Mouse (Mus musculus): ENCODE measurements around the gene Mapkap1. TPM values are rescaled to one million over a fixed set of nuclear protein-coding genes. Genes with fewer than 3 reads are reported as not detected.

Mapkap1 gene
- polyA plus RNA-seq, 1 experiment from 2014 or later = 99.7 TPM

DNA sequence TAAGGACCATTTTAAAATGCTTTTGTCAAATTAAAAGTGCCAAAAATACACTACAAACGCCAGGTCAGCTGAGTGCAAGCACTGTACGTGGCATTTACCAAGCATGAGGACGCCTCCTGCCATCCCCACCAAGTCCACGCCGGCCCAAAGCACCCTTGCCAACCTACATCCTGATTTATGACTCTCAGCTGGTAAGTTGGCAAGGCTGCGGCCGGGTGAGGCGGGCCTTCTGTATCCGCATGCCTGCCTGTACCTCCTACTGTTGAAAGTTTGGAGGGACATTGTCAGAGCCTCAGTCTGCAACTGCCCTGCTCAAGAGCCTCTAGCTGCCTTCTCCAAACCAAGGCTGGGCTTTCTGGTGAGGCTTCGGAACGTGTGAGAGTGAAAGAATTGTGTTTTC, 215.9 kb downstream of the Mapkap1 start:
- Histone ChIP-seq H3K4me3 (ENCODE audit: low read length) (no peak overlapping the region), H3K4me2 (replicated peaks; ENCODE audit: low read depth, low read length) (no peak overlapping the region)
- no peak for ATAC-seq (ENCODE audit: low FRiP score, low TSS enrichment)

DNA sequence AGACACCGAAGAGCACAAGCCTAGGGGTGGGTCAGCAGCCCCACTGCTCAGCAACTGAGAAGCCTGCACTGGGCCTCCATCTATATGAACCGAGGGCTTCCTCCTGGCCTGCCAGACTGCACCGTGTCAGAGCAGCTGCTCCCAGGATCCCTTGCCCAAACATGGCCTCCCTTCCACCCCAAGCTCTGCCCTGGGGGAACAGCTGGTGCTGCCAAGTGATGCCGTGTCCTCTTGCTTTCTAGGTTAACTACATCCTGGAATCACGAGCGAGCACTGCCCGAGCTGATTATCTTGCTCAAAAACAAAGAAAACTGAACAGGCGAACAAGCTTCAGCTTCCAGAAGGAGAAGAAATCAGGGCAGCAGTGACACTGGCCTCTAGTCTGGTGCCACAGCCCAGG, 216.6 kb downstream of the Mapkap1 start:
- ATAC-seq (ENCODE audit: low FRiP score, low TSS enrichment) = no peak
- H3K9ac ChIP-seq (ENCODE audit: low read depth, low read length) = no peak overlapping the region
- WGBS = 90% methylated on average over 8 of the region's 8 CpGs
- H3K27me3 ChIP-seq (ENCODE audit: control insufficient read depth, insufficient read depth, low read length) = no peaks in the 10 kb centered on the region
- H3K36me3 ChIP-seq (ENCODE audit: control insufficient read depth, insufficient read depth, low read length) = peaks cover 15% of the 10 kb centered on the region; the same call in 1 of the 2 replicates
- H3K27ac ChIP-seq (ENCODE audit: low read depth, low read length) = no peak overlapping the region
- H3K4me2 ChIP-seq (replicated peaks; ENCODE audit: low read depth, low read length) = no peak overlapping the region
- H3K4me1 ChIP-seq (ENCODE audit: control insufficient read depth, insufficient read depth, low read length) = peaks cover 9% of the 10 kb centered on the region
- no peaks in the 10 kb centered on the region for H3K9me3 ChIP-seq (ENCODE audit: control insufficient read depth, low read length)
- no peak overlapping the region for H3K4me3 ChIP-seq (ENCODE audit: low read length)

More for the DNA sequence above, 215.9 kb downstream of the Mapkap1 start:
- peaks cover 15% of the 10 kb centered on the region; the same call in 1 of the 2 replicates for H3K36me3 ChIP-seq (ENCODE audit: control insufficient read depth, insufficient read depth, low read length)
- no peak overlapping the region for H3K9ac ChIP-seq (ENCODE audit: low read depth, low read length)
- H3K27me3 ChIP-seq (ENCODE audit: control insufficient read depth, insufficient read depth, low read length) = no peaks in the 10 kb centered on the region
- 67% methylated on average over 11 of the region's 11 CpGs for WGBS
- H3K27ac ChIP-seq (ENCODE audit: low read depth, low read length) = no peak overlapping the region
- peaks cover 7% of the 10 kb centered on the region for H3K4me1 ChIP-seq (ENCODE audit: control insufficient read depth, insufficient read depth, low read length)
- no peaks in the 10 kb centered on the region for H3K9me3 ChIP-seq (ENCODE audit: control insufficient read depth, low read length)

DNA sequence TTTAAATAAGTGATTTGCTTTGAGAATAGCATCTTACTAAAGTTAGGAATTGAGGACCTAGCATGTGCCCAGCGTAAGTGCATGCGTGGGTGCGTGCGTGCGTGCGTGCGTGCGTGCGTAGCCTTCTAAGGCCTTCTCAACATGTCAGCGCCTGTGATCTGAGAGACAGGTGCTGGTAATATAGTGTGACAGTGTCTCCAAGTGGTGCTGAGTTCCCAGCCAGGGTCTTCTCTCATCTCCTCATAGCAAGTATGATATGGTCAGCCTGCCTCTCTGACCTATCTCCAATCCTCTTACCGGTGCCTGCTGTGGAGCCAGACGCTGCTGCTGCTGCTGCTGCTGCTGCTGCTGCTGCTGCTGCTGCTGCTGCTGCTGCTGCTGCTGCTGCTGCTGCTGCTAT, 217.5 kb downstream of the Mapkap1 start:
- no peak for ATAC-seq (ENCODE audit: low FRiP score, low TSS enrichment)
- Histone ChIP-seq H3K27ac (ENCODE audit: low read depth, low read length) (no peak overlapping the region), H3K27me3 (ENCODE audit: control insufficient read depth, insufficient read depth, low read length) (no peaks in the 10 kb centered on the region), H3K4me3 (ENCODE audit: low read length) (no peak overlapping the region), H3K4me2 (replicated peaks; ENCODE audit: low read depth, low read length) (no peak overlapping the region), H3K36me3 (ENCODE audit: control insufficient read depth, insufficient read depth, low read length) (peaks cover 15% of the 10 kb centered on the region; the same call in 1 of the 2 replicates), H3K9ac (ENCODE audit: low read depth, low read length) (no peak overlapping the region), H3K9me3 (ENCODE audit: control insufficient read depth, low read length) (no peaks in the 10 kb centered on the region), H3K4me1 (ENCODE audit: control insufficient read depth, insufficient read depth, low read length) (peaks cover 9% of the 10 kb centered on the region)
- 96% methylated on average over 12 of the region's 12 CpGs for WGBS

DNA sequence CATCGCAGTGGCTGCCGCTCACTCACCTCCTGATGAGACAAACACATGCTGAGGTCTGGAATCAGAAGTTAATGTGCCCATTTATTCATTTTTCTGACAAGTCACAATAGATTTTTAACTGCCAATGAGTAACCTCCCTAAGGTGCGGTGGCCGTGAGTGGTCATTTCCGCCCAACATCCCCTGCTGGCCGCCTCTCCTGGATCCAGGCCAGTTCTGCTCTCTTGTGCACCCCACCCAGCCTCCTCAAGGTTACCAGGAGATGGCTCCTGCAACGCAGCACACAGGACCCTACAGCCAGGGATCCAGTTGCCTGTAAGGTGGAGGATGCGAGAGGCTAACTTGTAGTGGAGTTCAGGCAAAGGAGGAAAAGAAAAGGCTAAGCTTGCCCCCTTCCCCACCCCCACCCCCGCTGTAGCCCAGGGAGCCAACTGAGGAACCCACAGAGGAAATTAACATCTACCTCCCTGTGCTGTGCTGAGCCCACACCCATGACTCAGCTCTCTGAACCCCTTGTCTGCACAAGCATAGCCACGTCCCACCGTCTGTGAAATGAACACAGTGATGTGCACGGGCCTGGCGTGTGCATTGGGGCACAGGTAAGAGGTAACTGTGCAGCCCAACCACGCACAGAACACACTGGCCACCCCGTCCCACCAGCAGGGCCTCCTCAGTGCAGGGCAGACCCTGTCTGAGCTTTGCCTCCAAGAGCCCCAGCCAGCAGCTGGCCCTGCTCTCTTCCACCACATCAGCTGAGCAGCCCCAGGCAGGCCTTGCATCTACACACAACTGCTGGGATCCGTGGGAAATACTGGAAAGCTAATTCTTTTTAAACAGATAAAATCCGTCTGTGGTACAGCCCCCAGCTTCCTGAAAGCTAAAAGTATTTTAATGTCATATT, 221.0 kb downstream of the Mapkap1 start:
- peak; percentile 58; the same call in 1 of the 2 replicates for ATAC-seq (ENCODE audit: low FRiP score, low TSS enrichment)
- Histone ChIP-seq H3K36me3 (ENCODE audit: control insufficient read depth, insufficient read depth, low read length) (peaks cover 15% of the 10 kb centered on the region; the same call in 1 of the 2 replicates), H3K27ac (ENCODE audit: low read depth, low read length) (peak overlapping the region; percentile 31), H3K9me3 (ENCODE audit: control insufficient read depth, low read length) (no peaks in the 10 kb centered on the region), H3K4me2 (replicated peaks; ENCODE audit: low read depth, low read length) (no peak overlapping the region), H3K4me1 (ENCODE audit: control insufficient read depth, insufficient read depth, low read length) (peaks cover 19% of the 10 kb centered on the region), H3K4me3 (ENCODE audit: low read length) (no peak overlapping the region), H3K27me3 (ENCODE audit: control insufficient read depth, insufficient read depth, low read length) (no peaks in the 10 kb centered on the region), H3K9ac (ENCODE audit: low read depth, low read length) (0 out of 2 replicates have a peak overlapping the region, but pooled peaks have one; percentile 4)
- WGBS = 67% methylated on average over 17 of the region's 17 CpGs

DNA sequence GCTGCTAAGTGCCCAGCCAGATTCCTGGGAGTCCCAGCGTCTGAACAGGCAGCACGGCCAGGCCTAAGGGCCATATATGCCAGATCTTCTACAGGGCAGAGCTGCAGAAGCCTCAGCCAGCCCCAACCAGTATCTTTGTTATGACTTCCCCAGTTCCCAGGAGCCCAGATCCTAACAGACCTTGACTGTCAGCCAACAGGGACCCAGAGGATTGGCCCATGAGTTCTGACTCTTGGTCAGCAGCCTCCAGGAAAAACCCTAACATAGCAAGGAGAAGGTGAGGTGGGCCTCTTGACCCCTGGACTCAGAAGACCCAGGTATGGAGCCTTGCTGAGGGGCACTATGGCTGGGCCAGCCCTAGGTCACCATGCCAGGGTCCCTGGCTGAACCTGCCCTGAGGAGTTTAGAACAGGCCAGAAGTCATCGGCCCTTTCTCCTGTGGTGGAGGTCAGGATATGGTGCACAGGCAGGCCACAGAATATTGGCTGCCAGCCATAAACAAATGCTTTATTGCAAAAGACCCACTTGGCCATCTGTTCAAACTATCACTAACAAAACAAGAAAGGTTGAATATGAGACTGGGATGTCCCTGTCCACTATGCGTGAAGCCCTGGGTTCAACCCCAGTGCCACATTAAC, 222.5 kb downstream of the Mapkap1 start:
- 71% methylated on average over 4 of the region's 4 CpGs for WGBS
- no peak for ATAC-seq (ENCODE audit: low FRiP score, low TSS enrichment)

DNA sequence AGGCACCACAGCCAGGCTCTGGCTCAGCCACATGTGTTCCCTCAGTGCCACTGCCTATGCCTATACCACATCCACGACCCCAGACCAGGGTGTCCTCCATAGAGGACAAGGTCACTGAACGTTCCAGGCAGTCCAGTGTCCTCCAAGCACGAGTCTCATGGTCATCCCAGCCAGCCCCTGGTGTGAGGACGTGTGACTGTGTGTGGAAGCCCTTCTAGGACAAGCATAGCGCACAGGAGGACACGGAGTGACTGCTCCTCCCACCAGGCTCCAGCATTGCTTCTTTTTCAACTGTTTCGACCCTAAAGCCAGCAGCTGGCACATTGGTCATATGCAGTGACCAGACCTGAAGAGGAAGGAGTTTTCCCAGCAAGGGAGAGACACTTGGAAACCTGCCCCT, 223.2 kb downstream of the Mapkap1 start:
- H3K4me1 ChIP-seq (ENCODE audit: control insufficient read depth, insufficient read depth, low read length) = peaks cover 19% of the 10 kb centered on the region
- no peak for ATAC-seq (ENCODE audit: low FRiP score, low TSS enrichment)
- no peak overlapping the region for H3K27ac ChIP-seq (ENCODE audit: low read depth, low read length)
- no peaks in the 10 kb centered on the region for H3K9me3 ChIP-seq (ENCODE audit: control insufficient read depth, low read length)
- 82% methylated on average over 7 of the region's 7 CpGs for WGBS
- no peaks in the 10 kb centered on the region for H3K27me3 ChIP-seq (ENCODE audit: control insufficient read depth, insufficient read depth, low read length)
- no peak overlapping the region for H3K9ac ChIP-seq (ENCODE audit: low read depth, low read length)
- H3K4me3 ChIP-seq (ENCODE audit: low read length) = no peak overlapping the region
- H3K4me2 ChIP-seq (replicated peaks; ENCODE audit: low read depth, low read length) = no peak overlapping the region
- peaks cover 4% of the 10 kb centered on the region; the same call in 1 of the 2 replicates for H3K36me3 ChIP-seq (ENCODE audit: control insufficient read depth, insufficient read depth, low read length)

More for the DNA sequence above, 222.5 kb downstream of the Mapkap1 start:
- Histone ChIP-seq H3K27ac (ENCODE audit: low read depth, low read length) (no peak overlapping the region), H3K36me3 (ENCODE audit: control insufficient read depth, insufficient read depth, low read length) (peaks cover 6% of the 10 kb centered on the region; the same call in 1 of the 2 replicates), H3K9ac (ENCODE audit: low read depth, low read length) (no peak overlapping the region), H3K9me3 (ENCODE audit: control insufficient read depth, low read length) (no peaks in the 10 kb centered on the region), H3K4me2 (replicated peaks; ENCODE audit: low read depth, low read length) (no peak overlapping the region), H3K4me1 (ENCODE audit: control insufficient read depth, insufficient read depth, low read length) (peaks cover 19% of the 10 kb centered on the region), H3K4me3 (ENCODE audit: low read length) (no peak overlapping the region), H3K27me3 (ENCODE audit: control insufficient read depth, insufficient read depth, low read length) (no peaks in the 10 kb centered on the region)

DNA sequence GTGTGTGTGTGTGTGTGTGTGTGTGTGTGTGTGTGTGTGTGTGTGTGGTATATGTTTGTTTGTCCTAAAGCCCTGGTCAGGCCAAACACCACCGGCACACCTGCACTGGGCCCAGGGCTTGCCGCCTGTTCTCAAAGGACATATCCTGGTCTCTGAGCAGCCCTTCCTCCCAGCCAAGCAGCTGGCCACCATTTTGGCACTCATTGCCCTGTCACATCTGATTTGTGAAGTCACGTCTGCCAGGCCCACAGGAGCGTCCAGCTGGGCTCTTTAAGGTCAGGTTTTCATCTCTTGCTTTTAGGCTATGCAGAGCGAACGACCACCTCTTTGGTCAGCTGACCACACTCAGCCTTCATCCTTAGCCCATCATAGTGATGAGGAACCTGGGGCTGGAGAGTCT, 223.9 kb downstream of the Mapkap1 start:
- peaks cover 19% of the 10 kb centered on the region for H3K4me1 ChIP-seq (ENCODE audit: control insufficient read depth, insufficient read depth, low read length)
- no peak overlapping the region for H3K4me3 ChIP-seq (ENCODE audit: low read length)
- H3K36me3 ChIP-seq (ENCODE audit: control insufficient read depth, insufficient read depth, low read length) = no peaks in the 10 kb centered on the region; the same call in 1 of the 2 replicates
- H3K9me3 ChIP-seq (ENCODE audit: control insufficient read depth, low read length) = no peaks in the 10 kb centered on the region
- no peak overlapping the region for H3K27ac ChIP-seq (ENCODE audit: low read depth, low read length)
- H3K4me2 ChIP-seq (replicated peaks; ENCODE audit: low read depth, low read length) = no peak overlapping the region
- no peaks in the 10 kb centered on the region for H3K27me3 ChIP-seq (ENCODE audit: control insufficient read depth, insufficient read depth, low read length)
- H3K9ac ChIP-seq (ENCODE audit: low read depth, low read length) = no peak overlapping the region
- ATAC-seq (ENCODE audit: low FRiP score, low TSS enrichment) = no peak
- 87% methylated on average over 6 of the region's 6 CpGs for WGBS

DNA sequence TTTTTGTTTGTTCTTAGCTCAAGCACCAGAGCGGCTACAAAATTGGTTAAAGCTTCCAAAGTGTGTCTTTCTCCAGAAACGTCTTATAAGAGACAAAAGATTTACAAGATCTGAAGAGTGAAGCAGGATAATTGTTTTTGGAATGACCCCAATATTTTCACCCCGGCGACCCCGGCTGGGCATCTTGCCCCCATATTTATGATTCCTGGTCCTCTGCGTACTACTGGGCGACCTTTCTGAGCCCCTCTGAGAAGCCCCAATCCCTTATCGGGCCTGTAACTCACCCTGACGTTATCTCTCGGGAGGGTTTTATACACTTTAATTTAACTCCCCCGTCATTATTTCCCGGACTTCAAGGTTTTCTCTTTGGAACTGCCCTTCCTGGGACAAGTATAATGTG, 225.5 kb downstream of the Mapkap1 start:
- WGBS = 55% methylated on average over 12 of the region's 12 CpGs
- no peak for ATAC-seq (ENCODE audit: low FRiP score, low TSS enrichment)

More for the DNA sequence above, 225.5 kb downstream of the Mapkap1 start:
- Histone ChIP-seq H3K9me3 (ENCODE audit: control insufficient read depth, low read length) (no peaks in the 10 kb centered on the region), H3K27me3 (ENCODE audit: control insufficient read depth, insufficient read depth, low read length) (no peaks in the 10 kb centered on the region), H3K9ac (ENCODE audit: low read depth, low read length) (no peak overlapping the region), H3K27ac (ENCODE audit: low read depth, low read length) (no peak overlapping the region), H3K4me3 (ENCODE audit: low read length) (no peak overlapping the region), H3K36me3 (ENCODE audit: control insufficient read depth, insufficient read depth, low read length) (no peaks in the 10 kb centered on the region), H3K4me1 (ENCODE audit: control insufficient read depth, insufficient read depth, low read length) (peaks cover 17% of the 10 kb centered on the region), H3K4me2 (replicated peaks; ENCODE audit: low read depth, low read length) (no peak overlapping the region)
